17 mouse cellular contexts compared by ENCODE assay signal in genomic region chr9:114686245-114686644, GRCm38 (mm10).
"Had no signal": no experiment of that assay in that cellular context is flagged by ENCODE, and none has a peak within 500 bp of the region (broad histone marks: within the 10 kb centered on the region; RNA-seq: fewer than 3 reads in every experiment).

No protein-coding gene starts in this region.

- H3K4me2 ChIP-seq: liver, embryonic 11.5 days; liver, embryonic 15.5 days; neural tube, embryonic 12.5 days had no signal

- H3K27ac ChIP-seq: kidney, postnatal 0 days; layer of hippocampus, adult 2 months; left cerebral cortex, adult 2 months; limb, embryonic 10.5 days; liver, embryonic 15.5 days; midbrain, embryonic 10.5 days; neural tube, embryonic 12.5 days had no signal

- H3K9ac ChIP-seq: liver, embryonic 15.5 days; neural tube, embryonic 12.5 days had no signal

- ATAC-seq: lung, postnatal 0 days had no signal

- DNase-seq: kidney, adult 11 months; kidney, adult 9 months; kidney, postnatal 4 days; lung, adult 2 months; lung, postnatal 36 days; midbrain, embryonic 14.5 days; thymus, postnatal 36 days had no signal

- H3K27me3 ChIP-seq: liver, embryonic 15.5 days; neural tube, embryonic 12.5 days had no signal

- H3K4me3 ChIP-seq: layer of hippocampus, adult 2 months; left cerebral cortex, adult 2 months; limb, embryonic 10.5 days; liver, embryonic 15.5 days; midbrain, embryonic 10.5 days; myocyte; neural tube, embryonic 12.5 days had no signal

- H3K36me3 ChIP-seq: neural tube, embryonic 12.5 days had no signal

- H3K9me3 ChIP-seq: limb, embryonic 10.5 days; liver, embryonic 15.5 days; midbrain, embryonic 10.5 days; neural tube, embryonic 12.5 days had no signal
